Mouse (Mus musculus) urinary bladder, postnatal 10 days (tissue): ENCODE measurements around the gene Fam216b.

Experiments
- DNase-seq: peaks from one replicate; pipeline ENCODE4 v3.0.0; 2022; ENCODE audit warnings: low spot score

The Fam216b gene

GRCm38 (mm10) chr14:78043079-78043478 is 45.7 kb downstream of the Fam216b start:
- no peak for DNase-seq

GRCm38 (mm10) chr14:78041886-78042526 is 46.8 kb downstream of the Fam216b start:
- no peak for DNase-seq

GRCm38 (mm10) chr14:78040643-78041042 is 48.2 kb downstream of the Fam216b start:
- no peak for DNase-seq

- DNase-seq = no peak
Measured at GRCm38 (mm10) chr14:78038876-78039275, 49.9 kb downstream of the Fam216b start.
